Mouse (Mus musculus) neutrophil, adult 65 days (primary cell): ENCODE data around the gene Aph1b. TPM values are rescaled to one million over a fixed set of nuclear protein-coding genes. Genes with fewer than 3 reads are reported as not detected.

Source experiments
- total RNA-seq: library from RNA; stranded (reverse); gene quantifications from 2 replicates; pipeline ENCODE4 v1.2.4, GENCODE M21; 2023

Aph1b gene
- total RNA-seq, result 25.8 and 30.5 TPM in 2 replicates

DNA sequence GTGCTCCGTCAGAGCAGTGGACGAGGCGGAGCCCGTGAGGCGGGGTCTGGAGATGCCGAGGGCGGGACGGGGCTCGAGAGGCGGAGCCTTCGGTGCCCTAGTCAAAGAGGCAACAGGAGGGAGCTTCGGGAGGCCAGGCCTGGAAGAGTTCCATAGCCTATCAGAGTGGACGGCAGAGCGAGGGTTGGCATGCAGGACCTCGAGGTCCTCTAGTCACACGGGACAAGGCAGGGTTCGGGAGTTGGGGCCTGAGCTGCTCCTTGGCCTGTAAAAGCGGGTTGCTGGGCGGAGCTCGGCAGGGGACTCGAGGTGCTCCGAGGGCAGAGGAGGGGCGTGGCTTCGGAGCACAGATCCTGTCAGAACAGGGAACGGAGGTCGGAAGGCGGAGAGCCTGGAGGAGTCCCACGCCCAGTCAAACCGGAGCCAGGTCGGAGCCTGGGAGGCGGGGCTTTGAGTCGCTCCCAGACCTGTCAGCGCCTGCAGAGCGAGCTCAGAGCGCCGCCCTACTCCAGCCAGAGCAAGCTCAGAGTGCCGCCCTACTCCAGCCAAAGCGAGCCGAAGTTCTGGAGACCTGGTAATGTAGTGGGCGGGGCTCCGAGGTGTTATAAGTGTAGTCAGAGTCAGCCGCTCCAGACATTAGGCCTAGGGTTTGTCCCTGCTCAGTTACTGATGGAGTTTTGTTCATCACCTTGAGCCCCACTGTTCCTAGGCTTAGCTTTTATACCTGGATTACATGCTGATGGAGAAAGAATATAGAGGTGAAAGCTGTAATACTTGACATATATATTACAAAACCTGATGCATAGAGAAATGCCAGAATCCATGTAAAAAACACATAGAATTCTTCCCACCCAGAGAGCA lies at the start of gene Aph1b:
TSS of gene Aph1b (minus strand) at position 27 of the 861 bp plus-strand sequence.

DNA sequence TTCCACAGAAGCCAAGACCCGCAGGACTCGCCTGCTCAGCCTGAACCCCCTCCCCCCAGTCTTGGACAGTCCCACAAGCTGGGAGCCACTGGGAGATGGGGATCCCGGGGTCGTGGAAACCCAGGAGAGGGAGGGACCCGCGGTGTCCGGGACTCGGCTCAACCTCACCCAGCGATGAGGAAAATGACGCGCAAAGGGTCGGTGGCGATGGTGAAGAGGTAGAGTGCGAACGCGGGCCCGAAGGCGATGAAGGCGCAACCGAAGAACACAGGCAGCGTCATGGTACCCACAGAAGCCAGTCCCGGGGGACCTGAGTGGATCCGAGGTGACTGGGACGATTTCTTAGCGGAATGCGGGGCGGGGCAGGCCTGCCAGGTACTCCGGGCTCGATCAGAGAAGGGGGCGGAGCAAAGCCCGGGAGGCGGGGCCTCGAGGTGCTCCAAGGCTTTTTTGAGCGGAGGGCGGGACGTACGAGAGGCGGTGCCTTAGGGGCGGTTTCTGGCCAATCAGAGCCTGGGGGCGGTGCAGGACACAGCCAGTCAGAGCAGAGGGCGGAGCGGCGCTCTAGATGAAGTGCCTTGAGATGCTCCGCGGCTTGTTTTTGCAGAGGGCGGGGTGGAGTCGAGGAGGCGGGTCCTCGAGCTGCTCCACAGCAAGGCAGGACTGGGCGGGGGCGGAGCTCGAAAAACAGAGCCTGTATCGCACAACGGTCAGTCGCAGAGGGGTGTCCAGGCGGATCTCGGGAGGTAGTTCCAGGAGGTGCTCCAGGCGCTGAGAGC lies 39.2 kb upstream of the Aph1b start, which contains the start of gene Aph1c:
TSS of gene Aph1c (minus strand) at position 409 of the 779 bp plus-strand sequence.

DNA sequence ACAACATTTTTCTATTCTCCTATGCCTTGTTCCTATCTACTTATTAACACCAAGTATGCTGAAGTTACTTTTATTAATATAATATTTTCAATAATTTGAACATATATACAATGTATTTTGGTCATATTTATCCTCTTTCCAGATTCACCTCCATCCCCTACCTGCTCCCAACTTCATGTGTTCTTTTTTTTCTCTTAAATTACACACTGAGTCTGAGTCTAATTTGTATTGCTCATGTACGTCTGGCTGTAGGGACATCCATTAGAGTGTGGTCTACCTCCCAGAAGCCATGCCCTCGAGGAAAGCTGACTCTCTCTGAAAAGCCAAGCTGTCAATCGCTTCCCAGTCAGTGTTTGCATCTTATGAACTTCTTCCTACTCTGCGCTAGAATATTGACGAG lies 1.4 kb upstream of the Aph1b start, which contains the start of gene Gm10647:
TSS of gene Gm10647 (plus strand) at position 301 of the 400 bp plus-strand sequence.

Other genes starting within 250 kb of the Aph1b start
- gene Usp3, start 202.3 kb downstream of the Aph1b start, total RNA-seq, result 95.5 and 97.8 TPM in 2 replicates
- gene Car12, start 81.8 kb downstream of the Aph1b start, total RNA-seq, result not detected in 2 replicates
- not detected in 2 replicates for gene Gm10647, start 1.5 kb upstream of the Aph1b start, total RNA-seq
- 10.1 and 16.7 TPM in 2 replicates for gene Aph1c, start 39.2 kb upstream of the Aph1b start, total RNA-seq
- gene Rab8b, start 124.2 kb upstream of the Aph1b start, total RNA-seq, result 115 and 135 TPM in 2 replicates
- gene Rps27l, start 150.6 kb upstream of the Aph1b start, total RNA-seq, result 49.4 and 73.4 TPM in 2 replicates
- 15.5 and 16.0 TPM in 2 replicates for gene Lactb, start 180.0 kb upstream of the Aph1b start, total RNA-seq